In the genomic region with DNA sequence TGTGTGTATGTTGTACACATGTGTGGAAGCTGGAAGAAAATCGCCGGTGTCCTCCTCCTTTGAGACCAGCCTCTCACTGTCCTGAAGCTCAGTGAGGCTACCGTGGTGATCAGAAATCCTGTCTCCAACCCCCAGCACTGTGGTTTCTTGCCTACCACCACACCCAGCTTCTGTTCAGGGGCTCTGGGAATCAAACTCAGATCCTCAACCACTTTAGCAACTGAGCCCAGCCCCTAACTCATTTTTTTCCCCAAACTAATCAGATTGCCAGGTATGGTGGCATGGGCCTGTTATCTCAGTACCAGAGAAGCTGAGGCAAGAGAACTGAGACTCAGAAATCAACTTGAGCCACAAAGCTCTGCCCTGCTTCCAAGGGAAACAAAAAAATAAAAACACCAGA, we compare ENCODE assay signal across 21 mouse cellular contexts. TPM values are rescaled to one million over a fixed set of nuclear protein-coding genes. Genes with fewer than 3 reads are reported as not detected.
DNase-seq lines count a peak whose midpoint lies in the region; ATAC-seq lines count a peak whose summit lies in the region.
"Had no signal": no experiment of that assay in that cellular context is flagged by ENCODE, and none has a peak within 500 bp of the region (broad histone marks: within the 10 kb centered on the region; RNA-seq: fewer than 3 reads in every experiment).

No protein-coding gene starts in this region.

- 66% methylated on average over 3 of the region's 3 CpGs for WGBS in heart, embryonic 12.5 days
- WGBS in midbrain, embryonic 10.5 days = 66% methylated on average over 3 of the region's 3 CpGs
- 85% methylated on average over 3 of the region's 3 CpGs for WGBS in midbrain, embryonic 16.5 days
- WGBS in embryonic facial prominence, embryonic 12.5 days = 33% methylated on average over 3 of the region's 3 CpGs
- 39% methylated on average over 3 of the region's 3 CpGs for WGBS in limb, embryonic 12.5 days

- H3K9me3 ChIP-seq in heart, embryonic 12.5 days (replicated peaks) = no peaks in the 10 kb centered on the region
- no peaks in the 10 kb centered on the region for H3K9me3 ChIP-seq in midbrain, embryonic 10.5 days (replicated peaks)
- no peaks in the 10 kb centered on the region for H3K9me3 ChIP-seq in midbrain, embryonic 16.5 days (replicated peaks; ENCODE audit: control insufficient read depth, low read length, poor library complexity, severe bottlenecking)
- no peaks in the 10 kb centered on the region for H3K9me3 ChIP-seq in embryonic facial prominence, embryonic 12.5 days
- no peaks in the 10 kb centered on the region for H3K9me3 ChIP-seq in limb, embryonic 12.5 days
- H3K9me3 ChIP-seq: forebrain, embryonic 13.5 days; liver, embryonic 13.5 days; lung, embryonic 15.5 days; neural tube, embryonic 12.5 days had no signal

- H3K27ac ChIP-seq in heart, embryonic 12.5 days (ENCODE audit: poor library complexity, severe bottlenecking) = 0 out of 2 replicates have a peak overlapping the region, but pooled peaks have one; percentile 54
- H3K27ac ChIP-seq in midbrain, embryonic 10.5 days (replicated peaks) = peak overlapping the region; percentile 1; the same call in 1 of the 2 replicates
- no peak overlapping the region for H3K27ac ChIP-seq in midbrain, embryonic 16.5 days (ENCODE audit: low read length)
- H3K27ac ChIP-seq in embryonic facial prominence, embryonic 12.5 days = peak overlapping the region; percentile 69
- H3K27ac ChIP-seq in limb, embryonic 12.5 days = peak overlapping the region; percentile 86
- H3K27ac ChIP-seq: forebrain, embryonic 13.5 days; hindbrain, postnatal 0 days; liver, embryonic 13.5 days; neural tube, embryonic 12.5 days; stomach, postnatal 0 days had no signal

- H3K9ac ChIP-seq in heart, embryonic 12.5 days = no peak overlapping the region
- no peak overlapping the region for H3K9ac ChIP-seq in midbrain, embryonic 16.5 days (ENCODE audit: low read depth, low read length)
- H3K9ac ChIP-seq in embryonic facial prominence, embryonic 12.5 days = no peak overlapping the region
- no peak overlapping the region for H3K9ac ChIP-seq in limb, embryonic 12.5 days (replicated peaks)
- H3K9ac ChIP-seq: forebrain, embryonic 13.5 days; liver, embryonic 13.5 days; lung, embryonic 15.5 days; neural tube, embryonic 12.5 days had no signal

- 0 out of 2 replicates have a peak, but pooled peaks cover 2% of the 10 kb centered on the region for H3K36me3 ChIP-seq in heart, embryonic 12.5 days
- no peaks in the 10 kb centered on the region for H3K36me3 ChIP-seq in midbrain, embryonic 10.5 days
- H3K36me3 ChIP-seq in midbrain, embryonic 16.5 days (ENCODE audit: control insufficient read depth, insufficient read depth, low read length) = no peaks in the 10 kb centered on the region
- no peaks in the 10 kb centered on the region for H3K36me3 ChIP-seq in embryonic facial prominence, embryonic 12.5 days
- H3K36me3 ChIP-seq in limb, embryonic 12.5 days = no peaks in the 10 kb centered on the region
- H3K36me3 ChIP-seq: liver, embryonic 13.5 days; lung, embryonic 15.5 days; neural tube, embryonic 12.5 days had no signal

- no peaks in the 10 kb centered on the region for H3K27me3 ChIP-seq in heart, embryonic 12.5 days (replicated peaks)
- no peaks in the 10 kb centered on the region for H3K27me3 ChIP-seq in midbrain, embryonic 10.5 days (ENCODE audit: low read depth, poor library complexity, severe bottlenecking)
- H3K27me3 ChIP-seq in midbrain, embryonic 16.5 days (ENCODE audit: control insufficient read depth, insufficient read depth, low read depth, low read length) = no peaks in the 10 kb centered on the region
- H3K27me3 ChIP-seq in embryonic facial prominence, embryonic 12.5 days = no peaks in the 10 kb centered on the region; the same call in 1 of the 2 replicates
- no peaks in the 10 kb centered on the region for H3K27me3 ChIP-seq in limb, embryonic 12.5 days
- H3K27me3 ChIP-seq: forebrain, embryonic 13.5 days; liver, embryonic 13.5 days; lung, embryonic 15.5 days; neural tube, embryonic 12.5 days had no signal

- H3K4me1 ChIP-seq in heart, embryonic 12.5 days (replicated peaks) = peaks cover 47% of the 10 kb centered on the region
- H3K4me1 ChIP-seq in midbrain, embryonic 10.5 days = peaks cover 10% of the 10 kb centered on the region
- no peaks in the 10 kb centered on the region for H3K4me1 ChIP-seq in midbrain, embryonic 16.5 days (ENCODE audit: control insufficient read depth, insufficient read depth, low read length)
- H3K4me1 ChIP-seq in embryonic facial prominence, embryonic 12.5 days = peaks cover 19% of the 10 kb centered on the region; the same call in 1 of the 2 replicates
- peaks cover 32% of the 10 kb centered on the region for H3K4me1 ChIP-seq in limb, embryonic 12.5 days (replicated peaks)
- H3K4me1 ChIP-seq: forebrain, embryonic 13.5 days; neural tube, embryonic 12.5 days had no signal

- ATAC-seq in heart, embryonic 12.5 days (ENCODE audit: insufficient number of reproducible peaks, low FRiP score) = no peak
- ATAC-seq in midbrain, embryonic 16.5 days = no peak
- no peak for ATAC-seq in embryonic facial prominence, embryonic 12.5 days (ENCODE audit: insufficient number of reproducible peaks, insufficient read depth, low FRiP score, low TSS enrichment)
- ATAC-seq in limb, embryonic 12.5 days (ENCODE audit: insufficient number of reproducible peaks, insufficient read depth, low FRiP score, low TSS enrichment, low read depth) = no peak
- ATAC-seq: forebrain, embryonic 13.5 days; hindbrain, postnatal 0 days; intestine, postnatal 0 days had no signal

- no peak overlapping the region for H3K4me2 ChIP-seq in heart, embryonic 12.5 days
- H3K4me2 ChIP-seq in midbrain, embryonic 16.5 days (ENCODE audit: low read length) = no peak overlapping the region
- H3K4me2 ChIP-seq in embryonic facial prominence, embryonic 12.5 days (replicated peaks) = no peak overlapping the region; the same call in 1 of the 2 replicates
- H3K4me2 ChIP-seq in limb, embryonic 12.5 days = no peak overlapping the region
- H3K4me2 ChIP-seq: forebrain, embryonic 13.5 days; liver, embryonic 13.5 days; lung, embryonic 15.5 days; neural tube, embryonic 12.5 days had no signal

- no peak for DNase-seq in heart, adult 9 months (ENCODE audit: low spot score in 2 of 2)
- no peak for DNase-seq in midbrain, embryonic 10.5 days (ENCODE audit: low spot score)
- no peak for DNase-seq in urinary bladder, adult 2 months (ENCODE audit: low spot score)
- DNase-seq in adrenal gland, adult 2 months = no peak
- DNase-seq: adrenal gland, adult 8-10 months; cerebellum, adult 9-10 months; gastrocnemius, postnatal 36 days; liver, embryonic 13.5 days; lung, postnatal 4 days; right cerebral cortex, adult 18-20 months; thymus, postnatal 25 days had no signal

- H3K4me3 ChIP-seq in heart, embryonic 12.5 days = no peak overlapping the region
- no peak overlapping the region for H3K4me3 ChIP-seq in midbrain, embryonic 10.5 days
- H3K4me3 ChIP-seq in midbrain, embryonic 16.5 days (ENCODE audit: low read depth, low read length) = no peak overlapping the region
- no peak overlapping the region for H3K4me3 ChIP-seq in embryonic facial prominence, embryonic 12.5 days
- H3K4me3 ChIP-seq in limb, embryonic 12.5 days (replicated peaks) = no peak overlapping the region
- H3K4me3 ChIP-seq: forebrain, embryonic 13.5 days; liver, embryonic 13.5 days; lung, embryonic 15.5 days; neural tube, embryonic 12.5 days had no signal

RNA-seq across cellular contexts. Expression of a gene that starts 39.3 kb away (rescaled TPM):
- polyA plus RNA-seq in heart, embryonic 12.5 days (2016; fragmentation: Nextera tagmentation; extraction: Ambion mirVana) = 21.7 and 22.1 TPM in 2 replicates
- 9.5 and 12.6 TPM in 2 replicates for polyA plus RNA-seq in midbrain, embryonic 10.5 days (2016; fragmentation: Nextera tagmentation; extraction: Ambion mirVana)
- 1.5 and 2.3 TPM in 2 replicates for polyA plus RNA-seq in midbrain, embryonic 16.5 days (2015; fragmentation: Nextera tagmentation; extraction: Ambion mirVana)
- polyA plus RNA-seq in embryonic facial prominence, embryonic 12.5 days (2016; fragmentation: Nextera tagmentation; extraction: Ambion mirVana) = 26.3 and 27.8 TPM in 2 replicates
- polyA plus RNA-seq in limb, embryonic 12.5 days (2016; fragmentation: Nextera tagmentation; extraction: Ambion mirVana) = 29.6 and 29.8 TPM in 2 replicates
- polyA plus RNA-seq in urinary bladder, adult 2 months (2012; rRNA removed) = 11.7 and 12.5 TPM in 2 replicates
- 10 to 100 TPM in 1 of 2 experiments, 1 to 10 TPM in 1; 8.9 to 10.4 TPM for total RNA-seq in adrenal gland, adult 2 months (2021)
- 2.9 and 4.1 TPM in 2 replicates for polyA plus RNA-seq in adrenal gland, adult 2 months (2012; rRNA removed)
